Mouse (Mus musculus) bone marrow, adult 2 months (tissue): ENCODE data around the gene Hba-x. TPM values are rescaled to one million over a fixed set of nuclear protein-coding genes. Genes with fewer than 3 reads are reported as not detected.

Experiments
- H3K27ac ChIP-seq: fragments of 200-500 bp; 2 replicates; pipeline ENCODE4 v1.5.1; 2012; ENCODE audit warnings: low read depth, mild to moderate bottlenecking, control low read depth, inconsistent platforms, low read length; ENCODE audit not compliant: control insufficient read depth, poor library complexity, insufficient read depth
- H3K4me1 ChIP-seq: fragments of 200-500 bp; 2 replicates; pipeline ENCODE4 v1.6.1; 2011; ENCODE audit warnings: low read length; ENCODE audit not compliant: control insufficient read depth, insufficient read depth
- H3K4me3 ChIP-seq: fragments of 200-500 bp; replicated peaks from 2 replicates; pipeline ENCODE3; 2011; ENCODE audit warnings: mild to moderate bottlenecking, low read depth, low read length, control low read depth; ENCODE audit not compliant: control insufficient read depth
- CTCF ChIP-seq: fragments of 200-500 bp; IDR thresholded peaks from 2 replicates; pipeline ENCODE4 v1.5.1; 2011; ENCODE audit warnings: low read length, control low read depth; ENCODE audit not compliant: control insufficient read depth, insufficient read depth
- POLR2A ChIP-seq: fragments of 200-500 bp; IDR thresholded peaks from 2 replicates; pipeline ENCODE4 v1.6.1; 2011; ENCODE audit warnings: low read depth, mild to moderate bottlenecking, control low read depth, low read length, borderline replicate concordance; ENCODE audit not compliant: control insufficient read depth
- WGBS: fragments of 180-500 bp; shearing (Covaris S2); methylation state at CpG from one replicate; pipeline ENCODE4 v1.1.7; 2018; 5-methylcytosine and 5-hydroxymethylcytosine counted together
- polyA plus RNA-seq: library from polyadenylated mRNA; stranded (reverse); fragments of >200 nt; gene quantifications from 2 replicates; pipeline ENCODE4 v1.2.4, GENCODE M21; 2011; ENCODE audit warnings: low replicate concordance; ENCODE audit not compliant: missing spikeins, insufficient read depth, insufficient read length

Gene Hba-x
- polyA plus RNA-seq, 1 experiment = 2.6 TPM

DNA sequence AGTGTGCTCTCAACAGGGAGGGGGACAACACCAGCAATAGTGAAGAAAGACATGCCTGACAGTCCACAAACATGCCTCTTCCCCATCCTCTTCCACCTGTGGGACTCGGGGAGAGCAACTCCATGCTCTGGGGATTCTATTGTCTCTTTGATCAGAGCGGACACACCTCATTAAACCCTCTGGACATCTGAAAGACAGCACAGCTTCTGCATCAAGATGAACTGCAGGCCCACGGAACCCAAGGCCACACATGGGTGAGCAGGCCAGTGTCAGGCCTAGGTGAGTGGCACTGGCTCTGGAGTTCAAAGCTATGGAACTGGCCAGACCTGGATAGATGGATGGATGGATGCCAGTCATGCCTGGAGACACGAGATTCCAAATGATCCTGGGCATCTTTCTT is 33.2 kb downstream of the Hba-x start:
- Histone ChIP-seq H3K4me1 (no peaks in the 10 kb centered on the region), H3K27ac (no peak overlapping the region), H3K4me3 (no peak overlapping the region)
- WGBS = 75% methylated on average over 4 of the region's 4 CpGs
- TF ChIP-seq CTCF (no peak), POLR2A (no peak)

DNA sequence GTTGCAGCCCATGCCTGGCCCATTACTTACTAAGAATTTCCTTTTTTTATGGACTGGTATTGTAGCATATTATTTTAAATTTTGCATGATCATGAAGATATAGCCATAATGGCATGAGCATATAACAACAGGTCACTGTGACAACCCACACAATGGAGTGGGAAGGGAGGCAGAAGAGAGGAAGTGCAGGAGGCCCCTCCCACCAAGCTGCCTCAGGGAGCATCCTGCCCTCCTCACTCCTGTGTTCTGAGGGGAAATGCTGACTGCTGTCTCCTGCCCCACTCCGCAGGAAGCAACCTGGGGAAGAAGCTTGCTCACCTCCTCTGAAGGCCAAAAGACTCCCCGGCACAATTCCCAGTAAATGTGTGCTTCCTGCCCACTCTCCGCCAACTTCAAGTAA is 33.7 kb downstream of the Hba-x start:
- Histone ChIP-seq H3K4me3 (no peak overlapping the region), H3K4me1 (no peaks in the 10 kb centered on the region), H3K27ac (no peak overlapping the region)
- TF ChIP-seq CTCF (no peak), POLR2A (no peak)
- WGBS = 53% methylated on average over 3 of the region's 3 CpGs

DNA sequence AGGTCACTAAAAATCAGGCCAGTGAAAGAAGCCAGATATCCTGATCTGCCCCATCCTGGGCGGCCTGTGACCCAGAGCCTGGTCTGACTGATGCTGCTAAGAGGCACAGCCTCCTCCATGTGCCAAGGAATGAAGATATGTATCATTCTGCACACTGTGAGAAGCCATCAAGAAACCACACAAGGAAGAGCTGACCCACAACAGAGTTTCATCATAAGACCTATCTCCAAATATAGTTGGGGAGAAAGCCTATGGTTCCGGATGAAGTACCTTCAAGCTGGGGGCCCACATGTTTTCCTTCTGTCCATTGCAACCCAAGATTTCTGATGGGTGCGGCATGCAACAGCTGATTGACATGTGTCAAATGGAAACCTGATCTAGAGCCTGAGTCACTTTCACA is 39.8 kb downstream of the Hba-x start:
- Histone ChIP-seq H3K27ac (no peak overlapping the region), H3K4me3 (no peak overlapping the region), H3K4me1 (no peaks in the 10 kb centered on the region)
- TF ChIP-seq CTCF (no peak), POLR2A (no peak)
- WGBS = 48% methylated on average over 3 of the region's 3 CpGs

DNA sequence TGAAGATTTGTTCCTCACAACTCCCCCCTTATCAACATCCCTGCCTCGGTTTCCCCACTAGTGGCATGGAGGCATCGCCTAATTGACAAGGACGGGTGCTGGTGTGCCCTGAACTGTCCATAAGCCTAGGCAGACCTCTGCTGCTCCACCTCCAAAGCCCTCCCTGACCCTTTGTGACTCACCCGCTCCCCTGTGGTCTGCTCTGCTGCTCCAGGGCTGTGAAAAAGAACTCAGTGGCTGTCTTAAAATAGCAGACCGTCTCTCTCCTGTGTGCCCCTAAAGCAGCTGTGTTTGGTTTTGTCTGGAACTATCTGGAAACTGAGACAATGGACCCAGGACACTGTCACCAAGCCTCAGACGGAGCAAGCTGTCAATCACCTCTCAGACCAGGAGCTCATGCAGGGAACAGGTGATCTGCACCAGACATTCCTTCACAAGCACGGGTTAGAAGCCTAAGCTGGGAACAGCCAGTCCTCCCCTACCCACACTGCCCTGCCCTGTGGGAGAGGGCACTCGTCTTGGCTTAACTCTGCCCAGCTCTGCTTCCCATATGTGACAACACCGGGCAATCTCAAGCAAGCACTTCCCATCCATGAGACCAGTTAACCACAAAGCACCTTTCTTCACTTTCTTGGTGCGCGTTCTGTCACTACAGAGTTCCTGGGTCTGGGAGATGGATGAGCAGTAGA is 44.5 kb downstream of the Hba-x start:
- WGBS = 56% methylated on average over 11 of the region's 11 CpGs
- no peak overlapping the region for H3K27ac ChIP-seq
- TF ChIP-seq CTCF (no peak), POLR2A (no peak)

DNA sequence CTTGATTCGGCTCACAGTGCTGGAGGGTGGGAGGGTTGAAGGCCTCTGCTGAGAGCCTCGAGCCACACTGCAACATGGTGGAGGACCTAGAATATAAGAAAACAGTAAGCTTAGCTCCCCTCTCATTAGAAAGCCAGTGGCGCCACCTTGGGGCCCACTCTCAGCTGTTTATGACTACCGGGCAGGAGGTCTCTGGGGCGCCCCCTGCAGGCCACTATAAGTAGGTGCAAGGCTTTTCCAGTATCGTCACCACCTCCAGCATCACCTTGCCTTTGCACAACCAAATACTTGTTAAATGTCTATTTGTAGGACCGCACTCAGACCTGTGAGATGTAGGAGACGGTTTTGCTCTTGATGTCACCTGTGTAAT is 45.0 kb downstream of the Hba-x start:
- 29% methylated on average over 8 of the region's 8 CpGs for WGBS
- TF ChIP-seq CTCF (peak; percentile 71), POLR2A (no peak)
- H3K4me1 ChIP-seq = no peaks in the 10 kb centered on the region
- H3K4me3 ChIP-seq = no peak overlapping the region
- no peak overlapping the region for H3K27ac ChIP-seq

More for the DNA sequence above, 44.5 kb downstream of the Hba-x start:
- H3K4me3 ChIP-seq = no peak overlapping the region
- H3K4me1 ChIP-seq = no peaks in the 10 kb centered on the region

DNA sequence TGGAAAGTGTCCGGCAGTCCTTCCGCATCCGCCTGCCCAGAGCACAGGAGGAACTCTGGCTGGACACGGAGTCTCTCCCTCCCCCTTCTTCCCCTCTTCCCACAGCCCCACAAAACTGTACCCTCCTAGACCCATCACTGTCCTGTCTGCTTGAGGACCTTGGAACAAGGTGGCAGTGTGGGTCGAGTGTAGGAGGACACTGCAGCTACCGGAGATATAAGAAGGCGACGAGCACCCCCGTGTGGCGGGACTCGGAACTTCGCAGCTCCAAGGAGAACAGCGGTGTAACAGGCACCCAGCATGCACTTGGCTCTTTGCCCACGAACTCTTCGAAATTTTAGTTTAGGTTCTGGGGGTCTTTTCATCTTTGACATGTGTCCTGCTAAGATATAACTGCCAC is 48.4 kb downstream of the Hba-x start:
- no peak overlapping the region for H3K27ac ChIP-seq
- TF ChIP-seq POLR2A (peak; percentile 3; the same call in 1 of the 2 replicates), CTCF (peak; percentile 83)
- WGBS = 10% methylated on average over 15 of the region's 15 CpGs
- peak overlapping the region; percentile 22 for H3K4me3 ChIP-seq
- no peaks in the 10 kb centered on the region for H3K4me1 ChIP-seq

Other genes starting within 250 kb of the Hba-x start
- 0.55 and 0.79 TPM in 2 replicates for gene Il9r, start 76.1 kb upstream of the Hba-x start, polyA plus RNA-seq
- 61.6 and 71.3 TPM in 2 replicates for gene Snrnp25, start 71.0 kb upstream of the Hba-x start, polyA plus RNA-seq
- 2.4 and 4.2 TPM in 2 replicates for gene Rhbdf1, start 54.1 kb upstream of the Hba-x start, polyA plus RNA-seq
- gene Mpg, start 49.9 kb upstream of the Hba-x start, polyA plus RNA-seq = 10.9 and 20.1 TPM in 2 replicates
- 69.5 and 75.3 TPM in 2 replicates for gene Nprl3, start 8.7 kb upstream of the Hba-x start, polyA plus RNA-seq
- gene Hba-a1, start 7.1 kb downstream of the Hba-x start, polyA plus RNA-seq = 17,767 and 55,751 TPM in 2 replicates
- 44.2 and 73.9 TPM in 2 replicates for gene Hbq1b, start 10.6 kb downstream of the Hba-x start, polyA plus RNA-seq
- 164,365 and 299,309 TPM in 2 replicates for gene Hba-a2, start 20.1 kb downstream of the Hba-x start, polyA plus RNA-seq
- 9.2 and 12.0 TPM in 2 replicates for gene Hbq1a, start 23.7 kb downstream of the Hba-x start, polyA plus RNA-seq
- gene Sh3pxd2b, start 71.4 kb downstream of the Hba-x start, polyA plus RNA-seq = 1.6 and 1.7 TPM in 2 replicates
- gene Ubtd2, start 179.0 kb downstream of the Hba-x start, polyA plus RNA-seq = 1.5 and 1.6 TPM in 2 replicates